Mouse (Mus musculus): ENCODE data around the gene Ccdc162. TPM values are rescaled to one million over a fixed set of nuclear protein-coding genes. Genes with fewer than 3 reads are reported as not detected.

Ccdc162 gene
- total RNA-seq (2023; ENCODE audit: inconsistent age), result 0.18 TPM in 1 of 4 replicates, not detected in the others

GRCm38 (mm10) chr10:41716029-41716897, at the start of gene Ccdc162:
Gene Ccdc162, minus strand, starts transcription at chr10:41716634.

GRCm38 (mm10) chr10:41518981-41519618, 197.3 kb downstream of the Ccdc162 start, which contains the start of gene Cd164:
Gene Cd164, plus strand, starts transcription at chr10:41519414.

GRCm38 (mm10) chr10:41489708-41490517, 226.5 kb downstream of the Ccdc162 start, which contains the start of the genes Smpd2 and Ppil6:
Gene Smpd2, minus strand, starts transcription at chr10:41490369.
Gene Ppil6, plus strand, starts transcription at chr10:41490439.

Other genes with a start within 250 kb of the Ccdc162 start
- gene Mical1, start 240.3 kb downstream of the Ccdc162 start, total RNA-seq (2023; ENCODE audit: inconsistent age), result 286 to 324 TPM (median 312 TPM) in 4 replicates
- gene Smpd2, start 226.3 kb downstream of the Ccdc162 start, total RNA-seq (2023; ENCODE audit: inconsistent age), result 21.1 to 28.3 TPM (median 23.3 TPM) in 4 replicates
- 0.48 to 0.90 TPM (median 0.51 TPM) in 4 replicates for gene Ppil6, start 226.2 kb downstream of the Ccdc162 start, total RNA-seq (2023; ENCODE audit: inconsistent age)
- gene Cd164, start 197.2 kb downstream of the Ccdc162 start, total RNA-seq (2023; ENCODE audit: inconsistent age), result 287 to 303 TPM (median 300 TPM) in 4 replicates
- gene Cep57l1, start 93.2 kb upstream of the Ccdc162 start, total RNA-seq (2023; ENCODE audit: inconsistent age), result 8.0 to 12.0 TPM (median 11.0 TPM) in 4 replicates
- 199 to 236 TPM (median 210 TPM) in 4 replicates for gene Sesn1, start 93.3 kb upstream of the Ccdc162 start, total RNA-seq (2023; ENCODE audit: inconsistent age)

All from B cell, adult (primary cell).